Mouse (Mus musculus): ENCODE results near the gene Rbfox3. TPM values are rescaled to one million over a fixed set of nuclear protein-coding genes. Genes with fewer than 3 reads are reported as not detected.

Rbfox3 gene
- total RNA-seq, 2 experiments from 2014 or later, result 350 to 371 TPM

GRCm38 (mm10) chr11:118479776-118480175 lies 431.6 kb downstream of the Rbfox3 start:
- DNase-seq (ENCODE audit: low spot score in 2 of 2), result no peak
- intact Hi-C loops (cut with DNase I), result no loop called here

GRCm38 (mm10) chr11:118476396-118477373 lies 434.7 kb downstream of the Rbfox3 start, which contains the start of gene Engase:
Engase (plus strand) TSS chr11:118476829.
- intact Hi-C loops (cut with DNase I), result no loop called here
- peak; percentile 97 to 98 for DNase-seq (ENCODE audit: low spot score in 2 of 2)

- no peak for DNase-seq (ENCODE audit: low spot score in 2 of 2)
- intact Hi-C loops (cut with DNase I), result no loop called here
Measured at GRCm38 (mm10) chr11:118475496-118476083, 435.8 kb downstream of the Rbfox3 start.

GRCm38 (mm10) chr11:118473842-118474500 lies 437.4 kb downstream of the Rbfox3 start:
- intact Hi-C loops (cut with DNase I), result no loop called here
- no peak for DNase-seq (ENCODE audit: low spot score in 2 of 2)

GRCm38 (mm10) chr11:118473161-118473560 lies 438.2 kb downstream of the Rbfox3 start:
- DNase-seq (ENCODE audit: low spot score in 2 of 2), result no peak
- intact Hi-C loops (cut with DNase I), result no loop called here

GRCm38 (mm10) chr11:118471676-118472075 lies 439.7 kb downstream of the Rbfox3 start:
- intact Hi-C loops (cut with DNase I), result no loop called here
- DNase-seq (ENCODE audit: low spot score in 2 of 2), result no peak

GRCm38 (mm10) chr11:118470234-118470966 lies 441.0 kb downstream of the Rbfox3 start:
- intact Hi-C loops (cut with DNase I), result no loop called here
- no peak for DNase-seq (ENCODE audit: low spot score in 2 of 2)

GRCm38 (mm10) chr11:118469509-118470160 lies 441.8 kb downstream of the Rbfox3 start:
- intact Hi-C loops (cut with DNase I), result no loop called here
- no peak for DNase-seq (ENCODE audit: low spot score in 2 of 2)

- intact Hi-C loops (cut with DNase I), result no loop called here
Measured at GRCm38 (mm10) chr11:118467441-118468035, 443.9 kb downstream of the Rbfox3 start.

GRCm38 (mm10) chr11:118460280-118460679 lies 451.1 kb downstream of the Rbfox3 start:
- intact Hi-C loops (cut with DNase I), result no loop called here
- no peak for DNase-seq (ENCODE audit: low spot score in 2 of 2)

More at GRCm38 (mm10) chr11:118467441-118468035, 443.9 kb downstream of the Rbfox3 start:
- DNase-seq (ENCODE audit: low spot score in 2 of 2), result no peak

GRCm38 (mm10) chr11:118459536-118459935 lies 451.9 kb downstream of the Rbfox3 start:
- no peak for DNase-seq (ENCODE audit: low spot score in 2 of 2)

GRCm38 (mm10) chr11:118459051-118459450 lies 452.3 kb downstream of the Rbfox3 start:
- intact Hi-C loops (cut with DNase I), result no loop called here
- DNase-seq (ENCODE audit: low spot score in 2 of 2), result no peak

More at GRCm38 (mm10) chr11:118459536-118459935, 451.9 kb downstream of the Rbfox3 start:
- intact Hi-C loops (cut with DNase I), result no loop called here

- intact Hi-C loops (cut with DNase I), result no loop called here
- peak; percentile 64 to 73 for DNase-seq (ENCODE audit: low spot score in 2 of 2)
Measured at GRCm38 (mm10) chr11:118456937-118457336, 454.5 kb downstream of the Rbfox3 start.

GRCm38 (mm10) chr11:118455788-118456187 lies 455.6 kb downstream of the Rbfox3 start:
- intact Hi-C loops (cut with DNase I), result no loop called here
- DNase-seq (ENCODE audit: low spot score in 2 of 2), result no peak

GRCm38 (mm10) chr11:118453886-118454671 lies 457.3 kb downstream of the Rbfox3 start:
- intact Hi-C loops (cut with DNase I), result no loop called here
- DNase-seq (ENCODE audit: low spot score in 2 of 2), result no peak

GRCm38 (mm10) chr11:118452955-118453354 lies 458.4 kb downstream of the Rbfox3 start:
- no peak for DNase-seq (ENCODE audit: low spot score in 2 of 2)
- intact Hi-C loops (cut with DNase I), result no loop called here

- intact Hi-C loops (cut with DNase I), result no loop called here
- no peak for DNase-seq (ENCODE audit: low spot score in 2 of 2)
Measured at GRCm38 (mm10) chr11:118451211-118451610, 460.2 kb downstream of the Rbfox3 start.

- no peak for DNase-seq (ENCODE audit: low spot score in 2 of 2)
- intact Hi-C loops (cut with DNase I), result loop anchor here (5.0 kb wide), 1 partner anchor 289 kb away; no protein-coding TSS in a partner anchor
Measured at GRCm38 (mm10) chr11:118448385-118448784, 463.0 kb downstream of the Rbfox3 start.
